Mouse (Mus musculus): ENCODE measurements around the gene Tgfbi. TPM values are rescaled to one million over a fixed set of nuclear protein-coding genes. Genes with fewer than 3 reads are reported as not detected.

The Tgfbi gene
- total RNA-seq, 2 experiments from 2014 or later: 321 to 505 TPM

DNA sequence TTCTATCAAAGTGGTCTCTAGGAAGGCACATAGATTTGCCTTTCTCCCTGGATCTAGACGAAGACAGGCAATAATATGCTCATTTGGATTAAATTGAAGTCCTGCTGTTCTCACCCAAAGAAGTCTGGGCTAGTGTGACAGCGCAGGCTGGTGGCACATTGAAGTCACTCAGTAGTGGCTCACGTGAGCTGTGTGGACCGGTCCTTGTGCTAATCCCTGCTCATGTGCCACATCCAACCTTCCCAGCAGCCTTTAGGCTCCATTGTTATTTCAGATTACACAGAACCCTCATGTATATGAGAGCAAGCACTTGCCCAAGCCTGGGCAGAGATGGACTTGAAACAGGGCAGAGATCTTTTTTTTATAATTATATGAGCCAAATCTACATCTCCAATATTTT, 12.0 kb upstream of the Tgfbi start:
- ATAC-seq (ENCODE audit: poor library complexity, severe bottlenecking): no peak

DNA sequence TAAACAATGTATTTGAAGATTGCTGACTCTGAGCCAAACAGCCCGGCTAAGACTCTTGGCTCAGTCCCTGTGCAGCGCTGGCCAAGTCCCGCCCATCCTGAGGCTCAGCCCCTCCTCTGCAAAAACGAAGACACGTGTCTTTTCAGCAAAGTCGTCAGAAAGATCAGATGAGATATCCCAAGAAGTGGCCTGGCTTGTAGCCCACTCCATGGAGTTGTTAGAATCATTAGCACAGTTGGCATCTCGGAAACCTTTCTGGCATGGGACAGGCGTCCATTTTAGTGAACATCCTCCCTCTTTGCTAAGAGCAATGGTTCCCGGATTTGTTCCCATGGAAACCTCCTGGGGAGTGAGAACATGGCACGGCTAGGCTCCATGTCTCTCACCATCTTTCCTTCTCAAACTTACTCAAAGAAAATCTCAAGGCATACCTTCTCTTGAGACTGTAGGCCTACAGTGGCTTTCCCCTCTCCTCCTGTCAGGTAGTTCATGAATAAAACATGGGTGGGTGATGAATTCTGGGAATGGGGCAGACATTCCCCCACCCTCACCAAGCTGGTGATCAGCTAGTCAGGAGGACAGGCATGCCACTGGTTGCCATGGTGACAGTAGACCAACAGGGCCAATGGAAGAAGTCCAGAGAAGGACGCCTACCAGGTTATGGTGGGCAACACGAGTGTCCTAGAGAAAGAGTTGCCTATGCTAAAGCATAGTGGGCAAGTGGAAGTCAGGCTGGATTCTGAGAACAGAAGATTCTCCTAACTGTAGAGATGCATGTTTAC, 11.3 kb upstream of the Tgfbi start:
- no peak for ATAC-seq (ENCODE audit: poor library complexity, severe bottlenecking)

GRCm38 (mm10) chr13:56599511-56599910, 9.8 kb upstream of the Tgfbi start:
- no peak for ATAC-seq (ENCODE audit: poor library complexity, severe bottlenecking)

- no peak for ATAC-seq (ENCODE audit: poor library complexity, severe bottlenecking)
Measured at GRCm38 (mm10) chr13:56600216-56600890, 9.0 kb upstream of the Tgfbi start.

DNA sequence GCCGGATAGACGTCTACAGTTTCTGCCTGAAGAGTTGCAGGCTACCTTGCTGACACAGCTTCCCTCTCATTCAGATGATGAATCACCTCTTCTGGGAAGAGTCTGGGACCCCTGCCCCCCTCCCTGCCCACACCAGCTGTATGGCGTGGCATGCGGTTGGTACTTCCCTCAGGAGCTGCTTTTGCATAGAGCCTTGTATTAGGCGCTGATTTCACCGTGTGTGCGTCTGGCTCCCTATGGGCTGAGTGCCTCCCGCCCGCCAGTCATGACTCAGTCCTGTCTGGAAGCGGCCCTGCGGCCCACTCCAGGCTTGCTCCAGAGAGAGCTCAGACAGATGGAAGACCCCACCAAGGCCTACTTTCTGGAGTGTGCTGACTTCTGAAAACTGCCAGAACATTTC, 8.1 kb upstream of the Tgfbi start:
- peak; percentile 64 for ATAC-seq (ENCODE audit: poor library complexity, severe bottlenecking)

DNA sequence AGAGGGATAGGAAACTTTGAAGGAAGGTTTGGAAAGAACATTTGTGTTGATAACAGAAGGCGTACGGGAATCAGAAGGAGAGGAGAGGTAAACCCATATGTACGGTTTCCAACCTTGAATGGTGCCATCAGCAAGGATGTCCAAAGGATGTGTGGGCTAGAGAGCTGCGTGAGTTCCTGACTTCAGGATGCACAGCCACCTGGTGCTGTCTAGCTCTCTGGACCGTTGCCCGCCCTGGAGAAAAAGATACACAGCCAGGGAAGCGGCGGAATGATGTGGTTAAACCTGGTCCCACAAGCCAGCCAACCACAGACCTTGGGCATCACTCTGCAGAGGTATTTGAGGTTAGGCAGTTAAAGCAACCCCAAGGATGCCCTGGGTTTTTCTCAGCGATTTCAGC, 3.8 kb upstream of the Tgfbi start:
- no peak for ATAC-seq (ENCODE audit: poor library complexity, severe bottlenecking)

DNA sequence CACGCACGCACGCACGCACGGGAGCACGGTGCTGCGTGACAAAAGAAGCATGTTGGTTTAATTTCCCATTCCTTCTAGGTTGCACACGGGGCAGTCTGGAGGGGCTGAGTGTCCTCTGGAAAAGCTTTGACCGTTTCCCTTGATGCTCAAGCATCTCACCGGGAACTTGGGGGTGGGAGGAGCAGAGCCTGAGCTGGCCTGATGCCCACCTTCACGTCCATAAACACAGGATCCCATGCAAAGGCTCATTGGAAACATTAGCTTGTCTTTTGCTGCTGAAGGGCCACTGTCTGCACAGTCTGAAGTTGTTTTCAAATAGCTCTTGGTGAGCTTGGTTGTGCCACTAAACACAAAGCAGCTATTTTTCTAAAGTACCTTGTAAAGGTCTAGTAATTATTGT, 2.6 kb upstream of the Tgfbi start:
- no peak for ATAC-seq (ENCODE audit: poor library complexity, severe bottlenecking)

DNA sequence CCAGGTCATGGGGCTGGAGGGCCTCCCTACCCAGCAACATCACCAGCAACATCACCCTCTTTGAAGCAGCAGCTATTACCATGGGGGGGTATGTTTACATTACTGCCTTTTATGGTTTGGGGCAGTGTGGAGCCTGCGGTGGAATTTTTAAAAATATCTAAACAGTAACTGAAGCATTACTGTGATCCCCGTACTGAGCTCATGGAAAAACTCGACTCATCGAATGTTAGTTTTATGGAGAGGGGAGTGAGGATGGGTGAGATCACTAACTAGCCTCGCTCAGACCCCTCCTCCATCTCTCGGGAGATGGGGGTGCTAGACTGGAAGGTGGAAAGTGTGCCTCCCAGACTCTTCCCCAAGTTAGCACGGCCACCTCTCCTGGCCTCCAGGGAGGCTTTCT, 2.1 kb upstream of the Tgfbi start:
- no peak for ATAC-seq (ENCODE audit: poor library complexity, severe bottlenecking)

DNA sequence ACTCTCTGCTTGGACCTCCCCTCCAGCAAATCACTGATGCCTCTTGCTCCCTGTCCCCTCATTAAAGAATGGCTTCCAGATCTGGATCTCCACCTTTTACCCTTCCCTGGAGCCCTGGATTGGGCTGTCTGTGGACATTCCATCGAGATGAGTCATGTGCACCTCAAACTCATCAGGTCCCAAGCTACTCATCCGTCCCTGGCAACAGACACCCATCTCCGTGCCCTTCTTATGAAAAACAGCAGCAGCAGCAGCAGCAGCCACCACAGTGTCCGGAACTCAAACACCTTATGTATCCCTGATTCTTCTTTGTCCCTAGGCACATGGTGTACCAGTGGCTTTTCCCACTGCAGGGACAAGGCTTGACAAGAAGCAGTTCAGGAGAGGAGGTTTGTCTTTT, 1.5 kb upstream of the Tgfbi start:
- ATAC-seq (ENCODE audit: poor library complexity, severe bottlenecking): no peak

DNA sequence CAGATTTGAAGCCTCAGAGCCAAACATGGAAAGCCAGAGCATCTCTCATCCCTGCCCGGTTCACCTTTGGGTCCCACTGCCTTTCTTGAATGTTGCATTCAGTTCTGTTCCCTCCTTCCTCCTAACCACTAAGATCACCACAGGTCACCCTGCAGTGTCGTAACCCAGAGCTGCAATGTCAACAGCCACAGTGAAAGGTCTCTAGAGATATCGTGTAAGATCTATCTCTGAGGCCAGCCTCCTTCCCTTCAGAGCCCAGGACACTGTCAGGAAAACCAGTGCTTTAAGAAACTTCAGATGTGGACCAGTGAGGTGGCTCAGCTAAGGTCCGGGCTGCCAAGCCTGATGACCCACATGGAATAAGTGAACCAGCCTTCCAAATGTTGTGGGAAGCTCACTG, 1.8 kb downstream of the Tgfbi start:
- peak; percentile 58 for ATAC-seq (ENCODE audit: poor library complexity, severe bottlenecking)

DNA sequence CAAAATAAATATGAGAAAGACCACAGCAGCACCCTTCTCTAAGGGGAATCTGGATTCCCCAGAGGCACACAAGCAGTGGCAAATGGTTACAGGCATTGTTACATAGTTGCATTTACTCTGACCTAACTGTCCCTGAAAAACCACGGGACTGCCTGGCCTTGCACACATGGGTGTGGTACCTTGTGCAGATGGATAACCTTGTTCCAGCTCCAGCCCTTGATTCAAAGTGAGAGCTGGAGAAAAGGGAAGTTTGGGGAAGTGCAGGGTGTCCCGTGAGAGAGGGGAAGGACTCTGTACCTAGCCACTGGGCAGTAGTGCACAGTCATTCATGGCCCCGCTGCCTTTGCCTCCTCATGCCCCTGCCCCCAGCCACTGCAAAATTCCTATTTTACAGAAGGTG, 2.4 kb downstream of the Tgfbi start:
- peak; percentile 52 for ATAC-seq (ENCODE audit: poor library complexity, severe bottlenecking)

DNA sequence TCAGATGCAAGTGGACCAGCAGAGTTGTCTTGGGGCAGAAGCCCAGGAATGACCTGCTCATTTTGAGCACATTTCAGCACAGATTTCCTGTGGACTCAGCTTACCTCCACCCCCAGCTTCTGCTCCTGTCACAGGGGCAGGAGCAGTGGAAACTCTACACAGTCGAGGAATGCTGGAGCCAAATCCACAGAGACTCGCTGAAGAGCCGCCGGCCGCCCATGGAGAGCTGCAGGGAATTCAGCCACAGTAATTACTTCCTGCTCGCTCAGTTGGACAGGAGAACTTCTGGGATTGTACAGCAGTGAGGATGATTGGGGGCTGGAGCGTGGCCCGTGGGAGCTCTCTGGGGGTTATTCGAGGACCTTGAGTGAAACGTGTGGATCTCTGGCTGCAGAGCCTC, 3.0 kb downstream of the Tgfbi start:
- ATAC-seq (ENCODE audit: poor library complexity, severe bottlenecking): no peak

DNA sequence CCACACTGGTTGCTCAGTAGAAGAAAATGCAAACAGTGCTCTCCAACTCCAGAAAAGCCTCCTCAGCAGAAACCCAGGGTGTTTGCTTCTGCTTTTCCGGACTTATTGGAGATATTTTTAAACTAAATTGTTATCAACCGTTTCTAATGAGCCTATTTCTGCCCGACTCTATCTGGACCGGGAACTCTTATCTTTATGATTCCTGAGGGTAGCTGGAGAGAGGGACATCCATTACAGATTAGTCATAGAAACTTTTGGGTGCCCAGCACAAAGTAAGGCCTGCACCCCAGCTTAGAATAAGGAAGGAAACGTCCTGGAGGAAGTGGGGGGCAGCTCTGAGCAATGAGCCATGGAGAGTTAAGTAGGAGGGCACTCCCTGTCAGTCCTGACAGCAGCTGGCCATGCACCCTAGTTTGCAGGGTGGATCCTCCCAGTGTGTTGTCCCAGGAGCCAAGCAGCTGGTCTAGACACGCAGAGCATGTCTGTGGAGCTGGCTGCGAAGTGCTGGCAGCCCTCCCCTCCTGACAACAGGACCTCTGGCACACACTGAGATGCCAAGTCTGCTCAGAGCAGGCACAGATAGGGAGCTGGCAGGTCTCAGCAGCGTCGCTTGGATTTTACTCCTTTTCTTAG, 4.2 kb downstream of the Tgfbi start:
- peak; percentile 43 for ATAC-seq (ENCODE audit: poor library complexity, severe bottlenecking)

DNA sequence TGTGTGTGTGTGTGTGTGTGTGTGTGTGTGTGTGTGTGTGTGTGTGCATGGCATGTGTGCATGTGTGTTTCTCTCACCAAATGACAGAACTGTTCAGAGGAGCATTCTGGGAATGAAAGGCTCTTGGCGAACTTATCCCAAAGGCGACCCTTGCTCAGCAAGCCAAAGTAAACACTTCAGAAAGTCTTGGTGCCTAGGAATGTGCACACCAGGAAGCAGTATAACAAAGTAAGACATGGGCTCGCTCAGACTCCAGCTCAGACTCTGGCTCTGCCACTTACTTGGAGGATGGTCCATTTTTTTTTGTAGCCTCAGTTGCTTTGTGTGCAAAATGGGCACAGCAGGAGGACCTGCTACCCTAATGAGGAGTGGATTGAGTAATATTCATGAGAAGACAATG, 5.4 kb downstream of the Tgfbi start:
- ATAC-seq (ENCODE audit: poor library complexity, severe bottlenecking): no peak

GRCm38 (mm10) chr13:56615223-56615622, 5.9 kb downstream of the Tgfbi start:
- ATAC-seq (ENCODE audit: poor library complexity, severe bottlenecking): no peak

DNA sequence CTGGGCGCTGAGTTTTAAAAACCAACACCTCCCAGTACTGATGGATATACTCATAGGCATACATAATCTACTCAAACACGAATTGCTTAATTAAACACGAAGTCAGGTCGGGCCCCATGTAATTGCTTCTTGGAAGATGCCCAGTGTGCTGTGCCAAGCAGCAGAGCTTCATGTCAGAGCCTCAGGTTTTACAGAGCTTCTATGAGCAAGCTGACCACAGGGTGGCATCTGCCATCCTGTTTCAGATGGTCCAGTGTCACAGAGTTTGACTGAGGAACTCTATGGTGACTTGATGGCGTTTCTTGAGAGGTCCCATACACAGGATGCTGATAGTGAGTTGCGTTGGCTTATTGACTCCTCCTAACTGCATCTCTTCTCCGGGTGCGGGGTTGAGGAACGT, 6.5 kb downstream of the Tgfbi start:
- 0 out of 2 replicates have a peak, but pooled peaks have one; percentile 22 for ATAC-seq (ENCODE audit: poor library complexity, severe bottlenecking)

- 0 out of 2 replicates have a peak, but pooled peaks have one; percentile 2 for ATAC-seq (ENCODE audit: poor library complexity, severe bottlenecking)
Measured at GRCm38 (mm10) chr13:56616386-56616785, 7.1 kb downstream of the Tgfbi start.

DNA sequence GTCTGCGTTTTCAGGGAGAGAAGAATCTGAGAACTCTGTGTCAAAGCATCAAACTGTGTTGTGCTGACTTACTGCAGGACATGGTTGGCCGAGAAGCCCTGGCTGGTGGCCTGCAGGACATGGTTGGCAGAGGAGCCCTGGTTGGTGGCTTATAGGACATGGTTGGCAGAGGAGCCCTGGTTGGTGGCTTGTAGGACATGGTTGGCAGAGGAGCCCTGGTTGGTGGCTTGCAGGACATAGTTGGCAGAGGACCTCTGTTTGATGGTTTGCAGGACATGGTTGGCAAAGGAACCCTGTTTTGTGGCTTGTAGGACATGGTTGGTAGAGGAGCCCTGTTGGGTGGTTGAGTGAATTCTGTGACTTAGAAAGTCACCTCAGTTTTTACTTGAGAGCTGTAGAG, 7.9 kb downstream of the Tgfbi start:
- ATAC-seq (ENCODE audit: poor library complexity, severe bottlenecking): no peak

DNA sequence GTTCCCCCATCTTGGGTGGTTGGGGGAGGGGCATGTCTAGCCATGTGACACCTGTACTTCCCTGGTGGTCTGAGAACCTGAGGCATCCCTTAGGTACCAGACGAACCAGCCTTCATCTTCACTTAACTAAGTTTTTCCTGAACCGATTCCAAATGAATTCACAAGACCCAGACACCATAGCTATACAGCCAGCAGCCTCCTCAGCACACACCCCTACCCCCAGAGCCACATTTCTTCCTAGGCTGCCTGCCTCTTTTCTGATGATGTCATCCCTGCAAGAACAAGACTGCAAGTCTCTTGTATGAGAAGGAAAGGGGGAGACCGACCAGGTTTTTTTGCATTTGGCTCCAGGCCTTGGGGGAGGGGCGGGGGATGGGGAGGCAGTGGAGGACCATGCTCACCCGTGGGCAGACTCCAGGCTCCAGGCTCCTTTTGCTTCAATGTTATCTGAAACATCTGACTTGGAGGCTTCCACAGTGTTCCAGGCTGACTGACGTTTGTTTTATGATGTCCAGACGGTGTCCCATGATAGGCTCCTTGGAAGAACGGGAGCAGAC, 13.0 kb downstream of the Tgfbi start:
- ATAC-seq (ENCODE audit: poor library complexity, severe bottlenecking): no peak

DNA sequence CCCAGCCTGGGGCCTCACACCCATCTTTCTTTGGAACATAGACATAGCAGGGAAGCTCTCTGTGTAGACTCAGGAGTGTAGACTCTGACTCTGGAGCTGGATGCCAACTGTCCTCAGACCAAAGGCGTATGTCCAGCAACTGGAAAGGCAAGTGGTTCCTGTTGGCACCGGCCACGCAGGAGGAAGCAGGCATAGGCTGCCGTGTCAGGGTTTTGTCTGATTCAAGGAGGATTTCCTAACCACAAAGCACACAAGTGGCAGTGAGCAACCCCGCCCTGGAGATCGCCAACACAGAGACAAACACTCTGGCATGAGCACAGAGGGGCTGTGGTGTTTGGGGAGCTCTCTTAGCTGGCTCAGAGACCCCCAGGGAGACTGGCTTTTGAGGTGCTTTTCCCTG, 17.2 kb downstream of the Tgfbi start:
- peak; percentile 81 for ATAC-seq (ENCODE audit: poor library complexity, severe bottlenecking)

GRCm38 (mm10) chr13:56630081-56630480, 20.8 kb downstream of the Tgfbi start:
- no peak for ATAC-seq (ENCODE audit: poor library complexity, severe bottlenecking)

DNA sequence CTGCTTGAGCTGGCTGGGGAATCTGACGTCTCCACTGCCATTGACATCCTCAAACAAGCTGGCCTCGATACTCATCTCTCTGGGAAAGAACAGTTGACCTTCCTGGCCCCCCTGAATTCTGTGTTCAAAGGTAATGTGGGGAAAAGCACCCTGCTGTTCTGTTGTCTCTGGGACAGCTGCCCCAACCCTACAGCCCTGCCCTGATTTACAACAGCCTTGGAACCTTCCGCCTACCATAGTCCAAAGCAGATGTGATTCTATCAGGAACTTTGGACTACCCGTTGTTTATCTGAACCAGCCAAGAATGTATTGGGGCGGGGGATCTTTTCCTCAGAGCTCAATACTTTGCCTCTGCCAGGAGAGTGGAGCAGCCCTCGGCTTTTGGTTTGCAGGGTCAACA, 21.2 kb downstream of the Tgfbi start:
- no peak for ATAC-seq (ENCODE audit: poor library complexity, severe bottlenecking)
